Mouse (Mus musculus): ENCODE measurements around the gene Nrbp1. TPM values are rescaled to one million over a fixed set of nuclear protein-coding genes. Genes with fewer than 3 reads are reported as not detected.

The Nrbp1 gene
- polyA plus RNA-seq, 1 experiment from 2014 or later: 165 TPM

DNA sequence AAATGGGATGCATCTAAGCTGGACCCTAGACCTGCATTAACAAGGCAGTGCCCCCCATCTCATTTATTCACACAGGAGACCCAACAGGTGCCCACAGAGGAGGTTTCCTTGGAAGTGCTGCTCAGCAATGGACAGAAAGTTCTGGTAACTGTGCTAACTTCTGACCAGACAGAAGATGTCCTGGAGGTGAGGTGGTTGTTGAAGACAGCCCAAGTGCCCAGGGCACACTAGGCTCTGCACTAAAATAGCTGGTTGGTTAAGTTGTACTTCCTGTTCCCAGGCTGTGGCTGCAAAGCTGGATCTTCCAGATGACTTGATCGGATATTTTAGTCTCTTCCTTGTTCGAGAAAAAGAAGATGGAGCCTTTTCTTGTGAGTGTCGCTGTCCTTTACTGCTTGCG, 45.0 kb upstream of the Nrbp1 start:
- Histone ChIP-seq H3K4me3 (ENCODE audit: low read depth, low read length) (no peak overlapping the region), H3K4me2 (no peak overlapping the region), H3K9ac (no peak overlapping the region), H3K9me3 (ENCODE audit: low read depth, low read length) (peaks cover 6% of the 10 kb centered on the region; the same call in 1 of the 2 replicates), H3K4me1 (ENCODE audit: insufficient read depth) (peaks cover 8% of the 10 kb centered on the region; the same call in 1 of the 2 replicates), H3K27me3 (ENCODE audit: insufficient read depth, low read length) (no peaks in the 10 kb centered on the region), H3K36me3 (ENCODE audit: insufficient read depth) (peaks cover 69% of the 10 kb centered on the region), H3K27ac (ENCODE audit: low read depth) (no peak overlapping the region)
- no peak for DNase-seq
- ATAC-seq (ENCODE audit: insufficient read depth): no peak
- whole genome bisulfite sequencing: 89% methylated on average over 4 of the region's 4 CpGs
- TF ChIP-seq CTCF (IDR thresholded peaks at IDR 0.05; ENCODE audit: low read depth): no peak

DNA sequence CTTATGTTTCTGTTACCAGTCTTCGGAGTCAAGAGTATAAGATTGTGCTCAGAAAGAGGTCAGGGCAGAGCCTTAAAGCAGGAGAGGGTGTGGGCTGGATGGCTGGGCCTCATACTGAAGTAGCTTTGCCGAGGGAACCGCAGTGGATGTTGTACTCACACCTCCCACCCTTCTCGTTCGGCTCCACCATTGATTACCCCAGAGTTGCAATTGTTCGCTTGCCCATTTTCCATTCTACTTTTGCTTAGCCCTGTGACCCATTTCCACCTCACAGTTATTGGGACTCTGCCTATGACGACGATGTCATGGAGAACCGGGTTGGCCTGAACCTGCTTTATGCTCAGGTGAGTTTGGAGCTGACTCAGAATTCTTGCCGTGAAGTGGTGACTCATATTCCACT, 44.5 kb upstream of the Nrbp1 start:
- Histone ChIP-seq H3K4me3 (ENCODE audit: low read depth, low read length) (no peak overlapping the region), H3K4me2 (no peak overlapping the region), H3K27ac (ENCODE audit: low read depth) (no peak overlapping the region), H3K4me1 (ENCODE audit: insufficient read depth) (peaks cover 8% of the 10 kb centered on the region; the same call in 1 of the 2 replicates), H3K9me3 (ENCODE audit: low read depth, low read length) (peaks cover 6% of the 10 kb centered on the region; the same call in 1 of the 2 replicates), H3K27me3 (ENCODE audit: insufficient read depth, low read length) (no peaks in the 10 kb centered on the region), H3K36me3 (ENCODE audit: insufficient read depth) (peaks cover 69% of the 10 kb centered on the region), H3K9ac (no peak overlapping the region)
- WGBS: 90% methylated on average over 10 of the region's 10 CpGs
- DNase-seq: no peak
- no peak for TF ChIP-seq CTCF (IDR thresholded peaks at IDR 0.05; ENCODE audit: low read depth)
- ATAC-seq (ENCODE audit: insufficient read depth): no peak

GRCm38 (mm10) chr5:31197072-31197471, 43.6 kb upstream of the Nrbp1 start:
- Histone ChIP-seq H3K4me3 (ENCODE audit: low read depth, low read length) (no peak overlapping the region), H3K4me1 (ENCODE audit: insufficient read depth) (peaks cover 5% of the 10 kb centered on the region; the same call in 1 of the 2 replicates), H3K9me3 (ENCODE audit: low read depth, low read length) (peaks cover 6% of the 10 kb centered on the region; the same call in 1 of the 2 replicates), H3K4me2 (no peak overlapping the region), H3K27ac (ENCODE audit: low read depth) (no peak overlapping the region), H3K27me3 (ENCODE audit: insufficient read depth, low read length) (no peaks in the 10 kb centered on the region), H3K9ac (no peak overlapping the region), H3K36me3 (ENCODE audit: insufficient read depth) (peaks cover 69% of the 10 kb centered on the region)
- 90% methylated on average over 12 of the region's 12 CpGs for WGBS
- TF ChIP-seq CTCF (IDR thresholded peaks at IDR 0.05; ENCODE audit: low read depth): no peak
- ATAC-seq (ENCODE audit: insufficient read depth) (no peak), DNase-seq (no peak)

DNA sequence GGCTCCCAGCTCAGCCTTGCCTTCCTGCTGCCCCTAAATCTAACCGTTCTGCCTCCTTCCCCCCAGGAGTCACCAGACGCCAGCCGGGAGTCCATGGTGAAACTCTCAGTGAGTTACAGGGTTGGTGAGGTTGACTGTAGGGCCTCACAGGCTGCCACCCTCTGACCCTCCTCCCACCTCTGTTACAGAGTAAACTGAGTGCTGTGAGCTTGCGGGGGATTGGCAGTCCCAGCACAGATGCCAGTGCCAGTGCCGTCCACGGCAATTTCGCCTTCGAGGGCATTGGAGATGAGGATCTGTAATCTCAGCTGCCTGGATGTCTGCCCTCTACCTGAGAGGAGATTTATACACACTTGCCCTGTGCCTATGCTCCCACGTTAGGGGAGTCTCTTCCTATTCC, 42.5 kb upstream of the Nrbp1 start:
- Histone ChIP-seq H3K27ac (ENCODE audit: low read depth) (no peak overlapping the region), H3K27me3 (ENCODE audit: insufficient read depth, low read length) (no peaks in the 10 kb centered on the region), H3K4me2 (no peak overlapping the region), H3K9ac (no peak overlapping the region), H3K4me3 (ENCODE audit: low read depth, low read length) (no peak overlapping the region), H3K36me3 (ENCODE audit: insufficient read depth) (peaks cover 75% of the 10 kb centered on the region), H3K9me3 (ENCODE audit: low read depth, low read length) (peaks cover 6% of the 10 kb centered on the region; the same call in 1 of the 2 replicates), H3K4me1 (ENCODE audit: insufficient read depth) (peaks cover 7% of the 10 kb centered on the region; the same call in 1 of the 2 replicates)
- ATAC-seq (ENCODE audit: insufficient read depth) (no peak), DNase-seq (no peak)
- no peak for TF ChIP-seq CTCF (IDR thresholded peaks at IDR 0.05; ENCODE audit: low read depth)
- WGBS: 76% methylated on average over 9 of the region's 9 CpGs

DNA sequence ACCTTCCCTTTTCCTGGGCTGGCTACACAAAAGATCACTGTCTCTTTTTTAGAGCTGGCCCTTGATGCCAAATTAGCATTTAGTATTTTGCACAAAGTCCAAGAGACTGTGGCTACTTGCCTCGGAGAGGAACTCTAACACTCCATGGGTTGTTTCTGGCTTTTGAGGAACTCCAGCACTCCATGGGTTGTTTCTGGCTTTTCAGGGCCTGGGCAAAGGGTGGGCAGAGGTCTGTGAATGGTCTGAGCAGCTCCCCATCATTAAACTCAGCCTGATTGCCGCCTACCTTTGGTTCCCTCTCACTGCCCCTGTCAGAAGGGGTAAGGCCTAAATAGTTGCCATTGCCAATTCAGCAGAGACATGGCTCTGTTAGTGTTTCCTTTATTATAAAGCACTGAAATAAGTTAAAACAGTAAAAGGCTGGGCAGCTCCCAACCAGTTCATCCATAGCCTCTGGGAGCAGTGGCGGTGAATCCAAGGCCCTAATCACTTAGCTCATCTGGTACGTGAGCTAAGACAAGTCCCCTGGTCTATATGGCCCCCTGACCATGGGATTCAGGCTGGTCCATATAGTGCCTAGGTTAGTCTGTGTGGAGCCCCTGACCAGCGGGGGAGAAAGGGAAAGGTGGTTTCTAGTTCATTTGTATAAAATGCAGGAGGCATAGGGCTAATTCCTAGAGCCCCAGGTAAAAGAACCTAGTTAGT, 41.9 kb upstream of the Nrbp1 start:
- TF ChIP-seq CTCF (IDR thresholded peaks at IDR 0.05; ENCODE audit: low read depth): no peak
- WGBS: 85% methylated on average over 5 of the region's 5 CpGs

GRCm38 (mm10) chr5:31199321-31199892, 41.3 kb upstream of the Nrbp1 start:
- H3K4me3 ChIP-seq (ENCODE audit: low read depth, low read length): no peak overlapping the region
- peaks cover 6% of the 10 kb centered on the region; the same call in 1 of the 2 replicates for H3K9me3 ChIP-seq (ENCODE audit: low read depth, low read length)
- TF ChIP-seq CTCF (IDR thresholded peaks at IDR 0.05; ENCODE audit: low read depth): no peak
- WGBS: 88% methylated on average over 19 of the region's 19 CpGs
- DNase-seq (no peak), ATAC-seq (ENCODE audit: insufficient read depth) (no peak)
- peaks cover 4% of the 10 kb centered on the region; the same call in 1 of the 2 replicates for H3K4me1 ChIP-seq (ENCODE audit: insufficient read depth)
- H3K36me3 ChIP-seq (ENCODE audit: insufficient read depth): peaks cover 84% of the 10 kb centered on the region
- H3K9ac ChIP-seq: no peak overlapping the region
- no peak overlapping the region for H3K4me2 ChIP-seq
- H3K27ac ChIP-seq (ENCODE audit: low read depth): no peak overlapping the region
- H3K27me3 ChIP-seq (ENCODE audit: insufficient read depth, low read length): no peaks in the 10 kb centered on the region

More for the DNA sequence above, 41.9 kb upstream of the Nrbp1 start:
- no peak overlapping the region for H3K4me3 ChIP-seq (ENCODE audit: low read depth, low read length)
- H3K36me3 ChIP-seq (ENCODE audit: insufficient read depth): peaks cover 81% of the 10 kb centered on the region
- H3K27ac ChIP-seq (ENCODE audit: low read depth): no peak overlapping the region
- no peak overlapping the region for H3K4me2 ChIP-seq
- ATAC-seq (ENCODE audit: insufficient read depth) (no peak), DNase-seq (no peak)
- peaks cover 6% of the 10 kb centered on the region; the same call in 1 of the 2 replicates for H3K9me3 ChIP-seq (ENCODE audit: low read depth, low read length)
- no peaks in the 10 kb centered on the region for H3K27me3 ChIP-seq (ENCODE audit: insufficient read depth, low read length)
- no peak overlapping the region for H3K9ac ChIP-seq
- H3K4me1 ChIP-seq (ENCODE audit: insufficient read depth): peaks cover 7% of the 10 kb centered on the region; the same call in 1 of the 2 replicates

- peak; percentile 7 for DNase-seq
Observed at GRCm38 (mm10) chr5:31199893-31200292, 40.8 kb upstream of the Nrbp1 start.

More at GRCm38 (mm10) chr5:31199893-31200292, 40.8 kb upstream of the Nrbp1 start:
- H3K4me2 ChIP-seq: no peak overlapping the region
- peak; percentile 17; the same call in 1 of the 2 replicates for TF ChIP-seq CTCF (IDR thresholded peaks at IDR 0.05; ENCODE audit: low read depth)
- ATAC-seq (ENCODE audit: insufficient read depth): no peak
- H3K27ac ChIP-seq (ENCODE audit: low read depth): no peak overlapping the region
- peaks cover 4% of the 10 kb centered on the region; the same call in 1 of the 2 replicates for H3K4me1 ChIP-seq (ENCODE audit: insufficient read depth)
- 81% methylated on average over 9 of the region's 9 CpGs for WGBS
- peaks cover 84% of the 10 kb centered on the region for H3K36me3 ChIP-seq (ENCODE audit: insufficient read depth)
- H3K9ac ChIP-seq: no peak overlapping the region
- peaks cover 6% of the 10 kb centered on the region; the same call in 1 of the 2 replicates for H3K9me3 ChIP-seq (ENCODE audit: low read depth, low read length)
- H3K27me3 ChIP-seq (ENCODE audit: insufficient read depth, low read length): no peaks in the 10 kb centered on the region
- no peak overlapping the region; the same call in 1 of the 2 replicates for H3K4me3 ChIP-seq (ENCODE audit: low read depth, low read length)
